Mouse (Mus musculus): ENCODE results near the gene Cdk8. TPM values are rescaled to one million over a fixed set of nuclear protein-coding genes. Genes with fewer than 3 reads are reported as not detected.

The Cdk8 gene
- polyA plus RNA-seq, 1 experiment = 11.0 TPM

DNA sequence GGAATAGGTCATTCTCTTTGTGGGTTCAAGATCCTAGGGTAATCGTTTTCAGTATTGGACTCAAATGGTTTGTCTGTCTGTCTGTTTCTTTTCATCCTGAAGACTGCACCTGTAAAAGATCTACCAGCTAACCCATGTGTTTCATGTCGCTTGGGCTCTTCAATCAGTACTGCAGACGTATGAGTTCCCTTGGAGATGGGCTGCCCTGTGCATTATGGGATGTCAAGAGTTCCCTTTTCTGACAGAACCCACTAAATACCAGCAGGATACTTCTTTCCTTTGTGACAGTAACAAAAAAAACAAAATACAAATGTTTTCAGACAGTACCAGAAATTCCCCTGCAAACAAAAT, 99.7 kb downstream of the Cdk8 start:
- H3K4me2 ChIP-seq (ENCODE audit: low read depth) = no peak overlapping the region
- no peak overlapping the region for H3ac ChIP-seq (ENCODE audit: control insufficient read depth, insufficient read length)
- H3K79me2 ChIP-seq (ENCODE audit: control insufficient read depth, insufficient read depth) = no peaks in the 10 kb centered on the region
- H3K27me3 ChIP-seq (ENCODE audit: control insufficient read depth, insufficient read depth, insufficient read length) = no peaks in the 10 kb centered on the region
- no peaks in the 10 kb centered on the region for H3K36me3 ChIP-seq (ENCODE audit: control insufficient read depth, insufficient read depth)
- TF ChIP-seq POLR2A (IDR thresholded peaks at IDR 0.05; ENCODE audit: insufficient read length, low read depth) (no peak), REST (IDR thresholded peaks at IDR 0.05; ENCODE audit: insufficient read depth, insufficient read length) (no peak), SRF (IDR thresholded peaks at IDR 0.05; ENCODE audit: control insufficient read depth, insufficient read length, low read depth) (no peak), POLR2AphosphoS2 (IDR thresholded peaks at IDR 0.05; ENCODE audit: insufficient read length, low read depth) (no peak), E2F4 (IDR thresholded peaks at IDR 0.05; ENCODE audit: insufficient read depth) (no peak), CEBPB (IDR thresholded peaks at IDR 0.05; ENCODE audit: insufficient read depth, poor library complexity, severe bottlenecking) (no peak), TCF12 (IDR thresholded peaks at IDR 0.05; ENCODE audit: insufficient read depth, poor library complexity, severe bottlenecking) (no peak), MAX (IDR thresholded peaks at IDR 0.05; ENCODE audit: low read depth) (no peak), MYOG (IDR thresholded peaks at IDR 0.05; ENCODE audit: control insufficient read depth in 1 of 3, insufficient read depth in 1 of 3, insufficient read length in 2 of 3, low read depth in 2 of 3) (no peak), MYOD1 (IDR thresholded peaks at IDR 0.05; ENCODE audit: control insufficient read depth in 1 of 3, insufficient read length in 2 of 3, low read depth in 2 of 3) (no peak), USF1 (IDR thresholded peaks at IDR 0.05; ENCODE audit: low read depth) (no peak)
- no peak overlapping the region for H3K4me3 ChIP-seq

DNA sequence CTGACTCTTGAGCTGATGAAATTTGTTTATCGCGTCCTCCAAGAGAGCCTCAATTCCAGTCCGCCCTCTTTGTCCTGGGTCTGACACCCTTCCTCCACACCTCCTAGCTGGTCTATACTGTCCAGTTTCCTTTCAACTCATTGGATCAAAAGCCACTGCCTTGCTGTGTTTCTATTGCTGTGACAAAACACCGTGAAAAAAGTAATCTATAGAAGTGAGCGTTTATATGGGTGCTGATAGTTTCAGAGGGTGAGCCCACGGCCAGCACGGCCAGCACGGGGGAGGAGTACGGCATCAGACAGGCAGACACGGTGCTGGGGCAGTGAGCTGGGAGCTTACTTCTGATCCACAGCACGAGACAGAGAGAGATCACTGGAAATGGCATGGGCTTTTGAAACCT, 100.1 kb downstream of the Cdk8 start:
- Histone ChIP-seq H3K36me3 (ENCODE audit: control insufficient read depth, insufficient read depth) (no peaks in the 10 kb centered on the region), H3ac (ENCODE audit: control insufficient read depth, insufficient read length) (no peak overlapping the region), H3K79me2 (ENCODE audit: control insufficient read depth, insufficient read depth) (no peaks in the 10 kb centered on the region), H3K27me3 (ENCODE audit: control insufficient read depth, insufficient read depth, insufficient read length) (no peaks in the 10 kb centered on the region), H3K4me3 (no peak overlapping the region), H3K4me2 (ENCODE audit: low read depth) (no peak overlapping the region)
- TF ChIP-seq TCF12 (IDR thresholded peaks at IDR 0.05; ENCODE audit: insufficient read depth, poor library complexity, severe bottlenecking) = no peak
- TF ChIP-seq E2F4 (IDR thresholded peaks at IDR 0.05; ENCODE audit: insufficient read depth) = no peak
- no peak for TF ChIP-seq MYOG (IDR thresholded peaks at IDR 0.05; ENCODE audit: control insufficient read depth in 1 of 3, insufficient read depth in 1 of 3, insufficient read length in 2 of 3, low read depth in 2 of 3)
- TF ChIP-seq MYOD1 (IDR thresholded peaks at IDR 0.05; ENCODE audit: control insufficient read depth in 1 of 3, insufficient read length in 2 of 3, low read depth in 2 of 3) = no peak

DNA sequence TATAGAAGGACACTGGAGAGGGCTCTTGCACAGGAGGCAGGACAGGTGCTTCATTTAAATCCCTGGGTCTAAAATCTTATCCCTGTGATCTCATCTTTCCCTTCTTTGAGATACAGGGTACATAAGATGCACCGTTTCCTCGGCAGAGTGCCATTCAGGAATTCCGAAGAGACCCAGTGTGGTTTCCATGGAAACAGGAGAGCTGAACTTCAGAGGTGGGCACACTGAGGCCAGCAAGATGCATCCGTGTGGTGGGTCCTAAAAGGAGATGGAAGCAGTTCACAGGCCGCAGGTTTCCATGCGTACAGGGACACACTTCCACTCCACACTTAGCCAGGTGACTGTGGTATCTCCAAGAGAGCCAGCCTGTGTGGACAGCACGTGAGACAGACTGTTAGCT, 101.5 kb downstream of the Cdk8 start:
- H3K27me3 ChIP-seq (ENCODE audit: control insufficient read depth, insufficient read depth, insufficient read length) = no peaks in the 10 kb centered on the region
- no peaks in the 10 kb centered on the region for H3K79me2 ChIP-seq (ENCODE audit: control insufficient read depth, insufficient read depth)
- H3K36me3 ChIP-seq (ENCODE audit: control insufficient read depth, insufficient read depth) = no peaks in the 10 kb centered on the region
- no peak overlapping the region for H3ac ChIP-seq (ENCODE audit: control insufficient read depth, insufficient read length)
- no peak for TF ChIP-seq TCF3 (IDR thresholded peaks at IDR 0.05; ENCODE audit: insufficient read length, low read depth)
- TF ChIP-seq TCF12 (IDR thresholded peaks at IDR 0.05; ENCODE audit: insufficient read depth, poor library complexity, severe bottlenecking) = no peak
- no peak for TF ChIP-seq POLR2A (IDR thresholded peaks at IDR 0.05; ENCODE audit: insufficient read length, low read depth)
- TF ChIP-seq MAX (IDR thresholded peaks at IDR 0.05; ENCODE audit: low read depth) = no peak
- no peak for TF ChIP-seq USF1 (IDR thresholded peaks at IDR 0.05; ENCODE audit: low read depth)
- TF ChIP-seq SRF (IDR thresholded peaks at IDR 0.05; ENCODE audit: control insufficient read depth, insufficient read length, low read depth) = no peak
- TF ChIP-seq E2F4 (IDR thresholded peaks at IDR 0.05; ENCODE audit: insufficient read depth) = no peak
- no peak for TF ChIP-seq REST (IDR thresholded peaks at IDR 0.05; ENCODE audit: insufficient read depth, insufficient read length)
- TF ChIP-seq POLR2AphosphoS2 (IDR thresholded peaks at IDR 0.05; ENCODE audit: insufficient read length, low read depth) = no peak
- TF ChIP-seq MYOD1 (IDR thresholded peaks at IDR 0.05; ENCODE audit: control insufficient read depth in 1 of 3, insufficient read length in 2 of 3, low read depth in 2 of 3) = no peak
- no peak for TF ChIP-seq CEBPB (IDR thresholded peaks at IDR 0.05; ENCODE audit: insufficient read depth, poor library complexity, severe bottlenecking)
- no peak for TF ChIP-seq MYOG (IDR thresholded peaks at IDR 0.05; ENCODE audit: control insufficient read depth in 1 of 3, insufficient read depth in 1 of 3, insufficient read length in 2 of 3, low read depth in 2 of 3)
- no peak overlapping the region for H3K4me2 ChIP-seq (ENCODE audit: low read depth)
- no peak overlapping the region for H3K4me3 ChIP-seq

DNA sequence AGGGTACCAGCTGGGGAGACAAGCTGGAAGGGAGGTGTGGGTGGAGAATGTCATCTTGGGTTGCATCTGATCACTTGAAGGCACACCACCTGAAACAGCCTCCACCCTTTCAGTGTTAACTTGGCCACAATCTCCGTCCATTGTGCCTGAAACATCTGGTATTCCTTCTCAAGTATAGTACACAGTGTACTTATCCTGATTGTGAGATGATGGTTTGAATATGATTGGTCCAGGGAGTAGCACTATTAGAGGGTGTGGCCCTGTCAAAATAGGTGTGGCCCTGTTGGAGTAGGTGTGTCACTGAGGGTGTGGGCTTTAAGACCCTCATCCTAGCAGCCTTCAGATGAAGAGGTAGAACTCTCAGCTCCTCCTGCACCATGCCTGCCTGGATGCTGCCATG, 103.4 kb downstream of the Cdk8 start:
- Histone ChIP-seq H3K4me3 (no peak overlapping the region), H3K27me3 (ENCODE audit: control insufficient read depth, insufficient read depth, insufficient read length) (no peaks in the 10 kb centered on the region), H3ac (ENCODE audit: control insufficient read depth, insufficient read length) (no peak overlapping the region), H3K36me3 (ENCODE audit: control insufficient read depth, insufficient read depth) (no peaks in the 10 kb centered on the region), H3K4me2 (ENCODE audit: low read depth) (no peak overlapping the region), H3K79me2 (ENCODE audit: control insufficient read depth, insufficient read depth) (no peaks in the 10 kb centered on the region)
- no peak for TF ChIP-seq SRF (IDR thresholded peaks at IDR 0.05; ENCODE audit: control insufficient read depth, insufficient read length, low read depth)
- no peak for TF ChIP-seq TCF3 (IDR thresholded peaks at IDR 0.05; ENCODE audit: insufficient read length, low read depth)
- TF ChIP-seq MYOG (IDR thresholded peaks at IDR 0.05; ENCODE audit: control insufficient read depth in 1 of 3, insufficient read depth in 1 of 3, insufficient read length in 2 of 3, low read depth in 2 of 3) = no peak
- no peak for TF ChIP-seq POLR2A (IDR thresholded peaks at IDR 0.05; ENCODE audit: insufficient read length, low read depth)
- no peak for TF ChIP-seq TCF12 (IDR thresholded peaks at IDR 0.05; ENCODE audit: insufficient read depth, poor library complexity, severe bottlenecking)
- no peak for TF ChIP-seq E2F4 (IDR thresholded peaks at IDR 0.05; ENCODE audit: insufficient read depth)
- TF ChIP-seq USF1 (IDR thresholded peaks at IDR 0.05; ENCODE audit: low read depth) = no peak
- no peak for TF ChIP-seq MYOD1 (IDR thresholded peaks at IDR 0.05; ENCODE audit: control insufficient read depth in 1 of 3, insufficient read length in 2 of 3, low read depth in 2 of 3)
- no peak for TF ChIP-seq MAX (IDR thresholded peaks at IDR 0.05; ENCODE audit: low read depth)
- no peak for TF ChIP-seq REST (IDR thresholded peaks at IDR 0.05; ENCODE audit: insufficient read depth, insufficient read length)
- no peak for TF ChIP-seq CEBPB (IDR thresholded peaks at IDR 0.05; ENCODE audit: insufficient read depth, poor library complexity, severe bottlenecking)
- TF ChIP-seq POLR2AphosphoS2 (IDR thresholded peaks at IDR 0.05; ENCODE audit: insufficient read length, low read depth) = no peak

DNA sequence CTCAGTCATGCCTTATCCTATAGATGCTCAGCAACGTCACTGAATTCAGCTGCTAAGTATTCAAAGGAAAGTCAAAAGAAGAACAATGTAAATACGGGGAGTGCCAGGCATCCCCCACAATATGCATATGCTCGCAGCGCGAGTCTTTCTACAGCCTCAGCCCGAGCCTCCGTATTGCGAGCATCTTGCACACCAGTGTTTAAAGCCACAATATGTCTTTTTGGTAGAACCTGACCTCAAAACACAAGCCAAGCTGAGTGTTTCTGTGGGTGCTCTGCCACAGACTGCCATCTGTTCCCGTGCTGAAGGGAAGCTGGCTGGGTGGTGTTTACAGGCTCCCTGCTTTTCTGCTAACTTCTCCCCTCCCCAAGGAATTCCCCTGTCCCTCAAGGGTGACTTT, 107.0 kb downstream of the Cdk8 start:
- H3K36me3 ChIP-seq (ENCODE audit: control insufficient read depth, insufficient read depth) = no peaks in the 10 kb centered on the region
- no peak overlapping the region for H3ac ChIP-seq (ENCODE audit: control insufficient read depth, insufficient read length)
- no peak overlapping the region for H3K4me3 ChIP-seq
- no peak overlapping the region for H3K4me2 ChIP-seq (ENCODE audit: low read depth)
- TF ChIP-seq MAX (IDR thresholded peaks at IDR 0.05; ENCODE audit: low read depth) (no peak), POLR2AphosphoS2 (IDR thresholded peaks at IDR 0.05; ENCODE audit: insufficient read length, low read depth) (no peak), TCF3 (IDR thresholded peaks at IDR 0.05; ENCODE audit: insufficient read length, low read depth) (no peak), MYOG (IDR thresholded peaks at IDR 0.05; ENCODE audit: control insufficient read depth in 1 of 3, insufficient read depth in 1 of 3, insufficient read length in 2 of 3, low read depth in 2 of 3) (no peak), REST (IDR thresholded peaks at IDR 0.05; ENCODE audit: insufficient read depth, insufficient read length) (no peak), CEBPB (IDR thresholded peaks at IDR 0.05; ENCODE audit: insufficient read depth, poor library complexity, severe bottlenecking) (no peak), E2F4 (IDR thresholded peaks at IDR 0.05; ENCODE audit: insufficient read depth) (no peak), TCF12 (IDR thresholded peaks at IDR 0.05; ENCODE audit: insufficient read depth, poor library complexity, severe bottlenecking) (no peak), USF1 (IDR thresholded peaks at IDR 0.05; ENCODE audit: low read depth) (no peak), SRF (IDR thresholded peaks at IDR 0.05; ENCODE audit: control insufficient read depth, insufficient read length, low read depth) (no peak), POLR2A (IDR thresholded peaks at IDR 0.05; ENCODE audit: insufficient read length, low read depth) (no peak), MYOD1 (IDR thresholded peaks at IDR 0.05; ENCODE audit: control insufficient read depth in 1 of 3, insufficient read length in 2 of 3, low read depth in 2 of 3) (no peak)
- H3K27me3 ChIP-seq (ENCODE audit: control insufficient read depth, insufficient read depth, insufficient read length) = no peaks in the 10 kb centered on the region
- H3K79me2 ChIP-seq (ENCODE audit: control insufficient read depth, insufficient read depth) = no peaks in the 10 kb centered on the region
